Mouse (Mus musculus) liver, embryonic 14 days (tissue): ENCODE results near the gene Tgif1. TPM values are rescaled to one million over a fixed set of nuclear protein-coding genes. Genes with fewer than 3 reads are reported as not detected.

Source experiments
- polyA plus RNA-seq: library from polyadenylated mRNA; depleted of rRNA; stranded (reverse); fragments of >200 nt; gene quantifications from 2 replicates; pipeline ENCODE4 v1.2.3, GENCODE M21; 2012; rRNA removed

Gene Tgif1
- 6.7 and 7.1 TPM in 2 replicates for polyA plus RNA-seq

GRCm38 (mm10) chr17:70853436-70853905, at the start of gene Tgif1:
TSS of gene Tgif1 (minus strand) at chr17:70853546.

Other genes with a start within 250 kb of the Tgif1 start
- gene Myom1, start 149.1 kb upstream of the Tgif1 start, polyA plus RNA-seq: 3.1 and 3.2 TPM in 2 replicates
- gene Myl12a, start 149.3 kb upstream of the Tgif1 start, polyA plus RNA-seq: 90.6 and 103 TPM in 2 replicates